Mouse (Mus musculus): ENCODE measurements around the gene Gimap1.

GRCm38 (mm10) chr6:48741711-48742206 is 2.9 kb downstream of the Gimap1 start:
- TF ChIP-seq CTCF (IDR thresholded peaks at IDR 0.05; ENCODE audit: control insufficient read depth, insufficient read depth, low read length) (no peak), POLR2A (IDR thresholded peaks at IDR 0.05; ENCODE audit: borderline replicate concordance, control insufficient read depth, low read depth, low read length) (no peak)

Data from bone marrow, adult 2 months (tissue).